Mouse (Mus musculus) brain, adult 10 weeks (tissue): ENCODE results near the gene Gm16429. TPM values are rescaled to one million over a fixed set of nuclear protein-coding genes. Genes with fewer than 3 reads are reported as not detected.

Experiments
- polyA plus RNA-seq: library from polyadenylated mRNA; stranded (reverse); fragments of 350-450 nt; fragmentation: Illumina TruSeq; extraction: RNeasy Lipid Tissue Mini Kit (QIAGEN cat#74804); gene quantifications from one replicate; pipeline ENCODE4 v1.2.3, GENCODE M21; 2015; ENCODE audit warnings: low read depth, low replicate concordance

Gm16429 gene
- not detected for polyA plus RNA-seq

DNA sequence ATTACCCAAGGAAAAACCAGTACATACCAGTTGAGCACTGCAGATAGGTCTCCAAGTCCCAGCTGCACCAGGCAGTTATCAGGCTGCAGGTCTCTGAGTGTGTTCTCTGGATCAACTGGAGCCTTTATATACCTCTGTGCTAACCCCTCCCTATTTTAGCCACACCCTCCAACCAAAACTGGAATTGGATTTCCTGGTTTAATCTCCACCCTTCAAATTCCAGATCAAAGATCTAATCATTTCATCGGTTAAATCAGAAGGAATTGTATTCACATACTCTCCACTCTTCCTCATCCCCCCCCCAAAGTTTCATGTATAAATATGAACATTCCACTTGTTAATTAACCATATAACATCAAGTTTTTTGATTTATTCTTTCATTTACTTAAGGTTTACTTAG is at the start of gene Gm16429:
TSS of gene Gm16429 (minus strand) at position 101 of the 400 bp plus-strand sequence.

Other genes starting within 250 kb of the Gm16429 start
- not detected for gene Gm7792, start 85.3 kb downstream of the Gm16429 start, polyA plus RNA-seq
- gene BC061212, start 141.5 kb upstream of the Gm16429 start, polyA plus RNA-seq: not detected
- not detected for gene Gm6351, start 147.3 kb upstream of the Gm16429 start, polyA plus RNA-seq